Mouse (Mus musculus): ENCODE measurements at regions not wholly inside any gene's neighbourhood (a gene's known extent, or its start where the extent isn't known, plus 50 kb on each side); places are given as distances from the start of the nearest gene placed in this dataset.

DNA sequence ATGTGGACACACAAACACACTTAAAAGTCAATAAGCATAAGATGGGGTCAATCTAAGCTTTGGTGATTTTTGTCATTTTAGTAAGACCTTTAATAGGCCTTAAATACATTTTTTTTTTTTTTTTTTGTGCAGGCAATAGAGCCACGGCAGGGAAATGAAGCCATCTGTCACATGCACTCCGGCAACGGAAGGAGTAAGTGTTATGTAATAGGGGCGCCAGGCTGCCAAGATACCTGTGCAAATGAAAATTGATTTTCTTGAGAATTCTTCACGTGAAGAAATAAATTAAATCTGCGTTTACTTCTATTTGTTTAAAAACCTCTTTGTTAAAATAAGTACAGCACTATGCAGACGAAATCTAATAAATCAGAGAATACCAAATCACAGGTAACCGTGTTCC is 54.6 kb upstream of the Card11 start:
- Histone ChIP-seq H3K4me3 (ENCODE audit: inconsistent target) (no peak overlapping the region), H3K79me2 (ENCODE audit: inconsistent target) (no peaks in the 10 kb centered on the region), H3K27ac (peak overlapping the region; percentile 95), H3K36me3 (ENCODE audit: inconsistent target) (no peaks in the 10 kb centered on the region)
- WGBS (ENCODE audit: missing documents) = 41% methylated on average over 8 of the region's 8 CpGs

DNA sequence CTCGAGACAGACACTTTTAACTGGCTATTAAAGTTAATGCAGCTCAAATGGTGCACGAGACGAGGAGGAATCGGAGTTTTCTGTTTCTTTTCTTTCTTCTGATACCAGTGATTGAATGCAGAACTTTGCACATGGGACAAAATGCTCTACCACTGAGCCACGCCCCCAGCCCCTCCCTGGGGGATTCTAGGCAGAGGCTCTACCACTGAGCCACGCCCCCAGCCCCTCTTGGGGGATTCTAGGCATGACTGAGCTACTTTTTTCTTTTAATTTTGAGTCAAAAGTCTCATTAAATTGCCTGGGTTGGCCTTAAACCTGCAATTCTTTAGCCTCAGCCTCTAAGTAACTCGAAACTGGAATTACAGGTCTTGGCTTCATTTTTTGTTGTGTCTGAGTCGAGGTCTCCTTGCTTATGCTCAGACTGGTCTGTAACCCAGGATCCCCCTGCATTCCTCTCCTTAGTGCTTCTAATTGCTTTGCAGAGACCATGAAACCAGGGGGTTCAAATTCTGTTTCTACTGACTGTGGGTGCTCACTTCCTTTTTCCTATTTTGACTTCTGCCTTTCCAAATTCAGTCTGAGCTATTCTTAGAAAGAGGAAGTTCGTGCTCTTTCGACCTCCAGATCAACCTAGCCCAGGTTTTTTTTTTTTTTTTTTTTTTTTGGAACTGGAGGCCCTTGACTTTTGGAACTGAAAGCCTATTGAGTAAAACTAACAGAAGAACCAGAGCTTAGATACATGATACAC is 55.4 kb upstream of the Card11 start:
- WGBS (ENCODE audit: missing documents) = 24% methylated on average over 10 of the region's 10 CpGs
- H3K4me3 ChIP-seq (ENCODE audit: inconsistent target) = no peak overlapping the region
- H3K27ac ChIP-seq = peak overlapping the region; percentile 95

DNA sequence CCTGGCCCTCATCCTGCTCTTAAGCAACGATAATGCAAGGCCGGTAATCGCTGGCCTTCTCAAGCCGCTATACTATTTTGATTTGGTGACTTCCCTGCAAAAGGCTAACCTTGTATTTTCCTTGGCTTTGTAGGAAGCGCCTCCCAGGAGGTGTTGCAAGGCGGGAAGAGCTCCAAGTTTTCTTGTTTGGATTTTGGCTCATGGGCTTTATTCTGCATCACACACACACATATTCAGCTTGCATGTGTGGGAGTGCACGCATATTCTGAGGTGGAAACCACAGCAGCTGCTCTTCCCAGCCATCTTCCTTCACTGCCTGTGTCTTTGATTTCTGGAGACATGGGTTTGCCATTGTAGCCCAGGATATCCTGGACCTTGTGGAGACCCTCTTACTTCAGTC is 57.8 kb upstream of the Card11 start:
- Histone ChIP-seq H3K79me2 (ENCODE audit: inconsistent target) (no peaks in the 10 kb centered on the region), H3K36me3 (ENCODE audit: inconsistent target) (no peaks in the 10 kb centered on the region), H3K4me3 (ENCODE audit: inconsistent target) (no peak overlapping the region), H3K27ac (no peak overlapping the region)
- WGBS (ENCODE audit: missing documents) = 65% methylated on average over 6 of the region's 7 CpGs

More for the DNA sequence above, 55.4 kb upstream of the Card11 start:
- Histone ChIP-seq H3K36me3 (ENCODE audit: inconsistent target) (no peaks in the 10 kb centered on the region), H3K79me2 (ENCODE audit: inconsistent target) (no peaks in the 10 kb centered on the region)

DNA sequence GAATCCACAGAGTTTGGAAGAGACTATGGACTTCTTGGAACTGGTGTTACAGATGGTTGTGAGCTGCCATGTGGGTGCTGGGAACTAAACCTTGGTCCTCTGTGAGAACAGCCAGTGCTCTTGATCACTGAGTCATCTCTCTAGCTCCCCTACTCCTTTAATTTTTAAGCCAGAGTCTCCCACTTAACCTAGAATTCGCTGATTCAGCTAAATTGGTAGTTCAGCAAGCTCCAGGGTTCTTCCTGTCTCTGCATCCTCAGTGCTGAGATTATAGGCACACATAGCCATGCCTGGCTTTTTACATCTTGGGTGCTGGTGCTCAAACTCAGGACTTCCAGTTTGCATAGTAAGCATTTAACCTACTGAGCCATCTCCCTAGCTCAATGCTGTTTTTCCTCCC is 58.5 kb upstream of the Card11 start:
- Histone ChIP-seq H3K79me2 (ENCODE audit: inconsistent target) (no peaks in the 10 kb centered on the region), H3K27ac (no peak overlapping the region), H3K4me3 (ENCODE audit: inconsistent target) (no peak overlapping the region), H3K36me3 (ENCODE audit: inconsistent target) (no peaks in the 10 kb centered on the region)
- WGBS (ENCODE audit: missing documents) = 75% methylated on average over 1 of the region's 1 CpGs

DNA sequence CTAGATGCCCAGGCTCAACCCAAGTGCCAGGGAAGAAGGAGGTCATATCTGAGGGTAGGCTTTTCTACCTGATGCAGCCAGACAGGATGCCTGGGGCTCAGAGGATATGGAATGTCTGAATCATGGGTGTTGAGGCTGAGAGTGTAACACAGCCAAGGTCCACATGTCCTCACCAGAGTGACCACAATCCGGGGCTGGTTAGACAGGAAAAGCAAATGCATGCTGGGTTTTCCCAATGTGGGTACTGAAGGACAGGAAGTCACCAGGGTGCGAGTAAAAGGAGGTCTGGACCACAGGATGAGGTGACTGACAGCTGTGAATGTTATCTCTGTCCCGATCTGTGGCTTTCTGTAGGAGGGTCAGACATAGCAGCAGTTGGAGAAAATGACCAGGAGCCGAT is 61.8 kb upstream of the Card11 start:
- Histone ChIP-seq H3K4me3 (ENCODE audit: inconsistent target) (no peak overlapping the region), H3K27ac (no peak overlapping the region), H3K36me3 (ENCODE audit: inconsistent target) (no peaks in the 10 kb centered on the region), H3K79me2 (ENCODE audit: inconsistent target) (no peaks in the 10 kb centered on the region)
- 17% methylated on average over 4 of the region's 4 CpGs for WGBS (ENCODE audit: missing documents)

DNA sequence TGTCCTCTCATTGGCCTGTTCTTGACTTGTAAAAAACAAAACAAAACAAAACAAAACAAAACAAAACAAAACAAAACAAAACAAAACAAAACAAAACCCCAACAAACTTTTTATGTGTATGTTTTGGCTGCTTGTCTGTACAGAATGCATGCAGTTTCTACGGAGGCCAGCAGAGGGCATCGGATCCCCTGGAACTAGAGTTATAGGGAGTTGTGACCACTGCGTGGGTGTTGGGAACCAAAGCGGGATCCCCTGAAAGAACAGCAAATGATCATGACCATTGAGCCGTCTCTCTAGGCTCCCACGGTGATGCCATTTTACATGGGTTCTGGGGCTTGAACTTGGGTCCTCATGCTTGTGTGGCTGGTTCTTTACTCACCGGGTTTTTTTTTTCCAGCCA is 67.2 kb upstream of the Card11 start:
- Histone ChIP-seq H3K79me2 (ENCODE audit: inconsistent target) (no peaks in the 10 kb centered on the region), H3K4me3 (ENCODE audit: inconsistent target) (no peak overlapping the region), H3K27ac (no peak overlapping the region), H3K36me3 (ENCODE audit: inconsistent target) (no peaks in the 10 kb centered on the region)
- WGBS (ENCODE audit: missing documents) = 94% methylated on average over 7 of the region's 7 CpGs

DNA sequence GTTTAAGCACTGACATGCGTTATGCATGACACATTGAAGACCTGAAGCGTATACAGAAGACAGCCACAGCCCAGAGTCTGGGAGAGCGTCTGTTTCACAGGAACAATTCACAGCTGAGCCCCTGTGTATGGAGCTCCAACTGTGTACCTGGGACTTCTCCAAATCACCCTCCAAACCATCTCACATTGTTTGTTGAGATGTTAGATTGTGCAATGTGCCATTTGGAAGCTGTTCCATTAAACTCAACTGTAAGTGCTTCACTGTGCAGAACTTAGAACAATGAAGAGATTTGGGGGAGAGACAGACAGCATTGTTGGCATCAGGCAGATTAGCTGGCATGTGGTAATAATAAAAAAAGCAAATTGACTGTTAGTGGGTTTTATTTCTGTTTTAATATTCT is 74.1 kb upstream of the Card11 start:
- Histone ChIP-seq H3K79me2 (ENCODE audit: inconsistent target) (no peaks in the 10 kb centered on the region), H3K4me3 (ENCODE audit: inconsistent target) (no peak overlapping the region), H3K27ac (no peak overlapping the region), H3K36me3 (ENCODE audit: inconsistent target) (no peaks in the 10 kb centered on the region)
- WGBS (ENCODE audit: missing documents) = 94% methylated on average over 3 of the region's 3 CpGs

DNA sequence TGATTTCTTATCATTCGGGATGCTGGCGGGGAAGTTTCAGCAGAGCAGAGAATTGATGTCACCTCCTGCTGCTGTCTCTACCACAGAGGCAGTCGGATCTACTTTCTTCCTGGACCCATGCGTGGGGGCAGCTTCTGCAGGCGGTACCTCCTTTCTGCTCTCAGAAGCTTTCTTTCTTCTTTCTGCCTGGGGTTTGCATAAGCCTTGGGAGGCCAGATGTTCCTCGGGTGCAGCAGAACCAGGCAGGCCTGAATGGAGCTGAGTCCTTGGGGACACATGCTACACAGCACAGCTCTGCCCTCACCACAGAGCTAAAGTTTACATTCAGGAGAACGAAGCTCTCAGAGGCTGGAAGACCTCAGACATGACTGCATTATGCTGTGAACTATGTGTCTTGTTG is 75.8 kb upstream of the Card11 start:
- no peak overlapping the region for H3K27ac ChIP-seq
- H3K4me3 ChIP-seq (ENCODE audit: inconsistent target) = no peak overlapping the region
- 90% methylated on average over 7 of the region's 7 CpGs for WGBS (ENCODE audit: missing documents)
- no peaks in the 10 kb centered on the region for H3K79me2 ChIP-seq (ENCODE audit: inconsistent target)
- no peaks in the 10 kb centered on the region for H3K36me3 ChIP-seq (ENCODE audit: inconsistent target)

DNA sequence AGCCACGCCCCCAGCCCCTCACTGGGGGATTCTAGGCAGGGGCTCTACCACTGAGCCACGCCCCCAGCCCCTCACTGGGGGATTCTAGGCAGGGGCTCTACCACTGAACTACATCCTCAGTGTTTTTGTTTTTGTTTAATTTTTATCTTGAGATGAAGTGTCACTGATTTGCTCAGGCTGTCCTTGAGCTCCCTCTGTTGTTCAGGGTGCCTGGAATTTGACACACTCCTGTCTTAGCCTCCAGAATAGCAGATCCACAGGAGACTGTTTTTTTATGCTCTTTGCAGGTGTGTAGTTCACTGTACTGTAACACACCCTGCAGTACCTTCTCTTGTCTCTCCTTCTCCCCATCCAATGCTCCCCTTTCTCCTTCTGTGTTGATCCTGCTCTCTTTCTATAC is 76.6 kb upstream of the Card11 start:
- no peaks in the 10 kb centered on the region for H3K79me2 ChIP-seq (ENCODE audit: inconsistent target)
- no peak overlapping the region for H3K4me3 ChIP-seq (ENCODE audit: inconsistent target)
- no peaks in the 10 kb centered on the region for H3K36me3 ChIP-seq (ENCODE audit: inconsistent target)
- 80% methylated on average over 1 of the region's 2 CpGs for WGBS (ENCODE audit: missing documents)
- no peak overlapping the region for H3K27ac ChIP-seq

DNA sequence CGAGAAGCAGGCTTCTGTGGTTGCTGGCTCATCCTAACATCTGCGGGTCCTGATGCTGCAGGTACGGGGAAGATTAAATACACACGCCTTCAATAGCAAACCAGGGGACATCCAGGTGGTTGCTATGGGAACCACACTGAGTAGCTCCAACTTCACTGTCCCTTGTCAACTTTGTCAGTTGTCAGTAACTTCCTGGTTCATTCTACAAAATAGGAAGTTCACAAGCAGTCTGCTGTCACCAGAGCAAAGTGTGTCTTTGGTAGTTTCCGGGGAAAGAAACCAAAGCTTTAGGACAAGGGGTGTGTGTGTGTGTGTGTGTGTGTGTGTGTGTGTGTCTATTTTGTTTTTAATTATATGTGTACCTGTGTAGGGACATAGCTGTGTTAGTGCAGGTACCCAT is 80.5 kb upstream of the Card11 start:
- H3K4me3 ChIP-seq (ENCODE audit: inconsistent target) = no peak overlapping the region
- WGBS (ENCODE audit: missing documents) = 33% methylated on average over 5 of the region's 5 CpGs
- no peaks in the 10 kb centered on the region for H3K36me3 ChIP-seq (ENCODE audit: inconsistent target)
- peak overlapping the region; percentile 78 for H3K27ac ChIP-seq
- no peaks in the 10 kb centered on the region for H3K79me2 ChIP-seq (ENCODE audit: inconsistent target)

DNA sequence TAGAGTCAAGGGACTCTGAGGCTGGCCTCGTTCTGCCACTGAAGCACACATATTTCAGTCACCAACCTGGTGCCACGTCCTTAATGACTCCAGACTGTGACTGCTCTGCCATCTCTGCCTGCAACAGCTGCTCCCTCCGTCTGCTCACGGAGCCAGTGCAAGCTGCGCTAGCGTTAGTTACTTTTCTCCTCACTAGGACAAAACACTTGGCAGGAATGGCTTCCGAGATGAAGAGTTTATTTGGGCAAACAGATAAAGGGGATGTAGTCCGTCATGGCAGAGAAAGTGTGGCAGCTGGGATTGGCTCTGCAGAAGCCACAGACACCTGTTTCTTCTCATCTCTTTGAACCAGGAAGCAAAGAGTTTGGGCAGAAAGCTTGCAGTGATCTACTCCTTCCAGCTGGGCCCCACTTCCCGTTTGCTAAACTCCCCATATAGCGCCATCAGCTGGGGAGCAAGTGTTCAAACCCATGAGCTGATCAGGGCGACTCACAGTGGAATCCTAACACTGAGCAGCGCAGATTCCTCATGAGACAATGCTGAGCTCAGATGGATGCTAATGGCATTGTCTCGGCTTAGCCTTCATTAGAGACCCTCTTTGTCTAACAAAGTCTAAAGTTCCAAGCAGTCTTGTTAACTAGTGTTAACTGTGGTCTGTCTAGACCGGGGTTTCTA is 83.8 kb upstream of the Card11 start:
- Histone ChIP-seq H3K36me3 (ENCODE audit: inconsistent target) (no peaks in the 10 kb centered on the region), H3K4me3 (ENCODE audit: inconsistent target) (no peak overlapping the region), H3K79me2 (ENCODE audit: inconsistent target) (no peaks in the 10 kb centered on the region), H3K27ac (peak overlapping the region; percentile 46)
- WGBS (ENCODE audit: missing documents) = 73% methylated on average over 14 of the region's 14 CpGs

DNA sequence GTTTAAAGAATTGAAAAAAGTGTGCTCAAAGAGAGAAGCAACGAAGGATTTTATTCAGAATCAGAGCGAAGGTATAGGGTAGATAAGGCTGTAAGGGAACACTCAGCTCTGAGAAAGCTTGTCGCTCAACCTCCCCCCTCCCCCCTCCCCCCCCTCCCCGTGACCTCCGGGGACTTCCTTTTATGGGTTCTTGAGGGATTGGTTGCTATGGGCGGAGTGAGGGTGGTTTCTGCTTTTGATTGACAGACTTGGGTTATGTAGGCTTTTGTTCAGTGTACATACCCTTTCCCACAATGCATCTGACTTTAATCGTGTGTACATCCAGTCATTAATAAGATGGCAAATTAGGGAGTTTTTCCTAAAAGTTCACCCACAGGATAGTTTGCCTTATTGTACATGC is 84.4 kb upstream of the Card11 start:
- Histone ChIP-seq H3K27ac (peak overlapping the region; percentile 46), H3K4me3 (ENCODE audit: inconsistent target) (no peak overlapping the region), H3K79me2 (ENCODE audit: inconsistent target) (no peaks in the 10 kb centered on the region), H3K36me3 (ENCODE audit: inconsistent target) (no peaks in the 10 kb centered on the region)
- 7% methylated on average over 6 of the region's 7 CpGs for WGBS (ENCODE audit: missing documents)

DNA sequence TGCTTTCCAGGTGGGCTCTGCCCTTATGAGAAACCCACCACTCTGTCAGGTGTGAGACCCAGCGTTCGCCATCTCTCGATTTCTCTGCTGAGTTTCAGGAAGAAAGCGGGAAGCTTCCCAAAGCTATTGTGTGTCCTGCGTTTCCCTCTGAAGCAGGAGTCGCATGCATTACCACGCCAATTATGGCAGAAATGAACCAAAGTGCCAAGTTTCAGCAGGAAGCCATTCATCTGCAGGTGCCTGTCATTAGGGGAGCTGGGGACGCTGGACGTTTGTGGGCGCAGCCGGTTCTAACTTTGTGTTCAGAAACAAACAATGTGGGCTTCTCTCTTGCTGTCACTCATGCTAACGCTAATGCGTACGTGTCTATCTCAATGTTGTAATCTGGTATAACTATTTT is 91.3 kb upstream of the Card11 start:
- 23% methylated on average over 14 of the region's 14 CpGs for WGBS (ENCODE audit: missing documents)
- Histone ChIP-seq H3K4me3 (ENCODE audit: inconsistent target) (no peak overlapping the region), H3K36me3 (ENCODE audit: inconsistent target) (no peaks in the 10 kb centered on the region), H3K27ac (no peak overlapping the region), H3K79me2 (ENCODE audit: inconsistent target) (no peaks in the 10 kb centered on the region)

DNA sequence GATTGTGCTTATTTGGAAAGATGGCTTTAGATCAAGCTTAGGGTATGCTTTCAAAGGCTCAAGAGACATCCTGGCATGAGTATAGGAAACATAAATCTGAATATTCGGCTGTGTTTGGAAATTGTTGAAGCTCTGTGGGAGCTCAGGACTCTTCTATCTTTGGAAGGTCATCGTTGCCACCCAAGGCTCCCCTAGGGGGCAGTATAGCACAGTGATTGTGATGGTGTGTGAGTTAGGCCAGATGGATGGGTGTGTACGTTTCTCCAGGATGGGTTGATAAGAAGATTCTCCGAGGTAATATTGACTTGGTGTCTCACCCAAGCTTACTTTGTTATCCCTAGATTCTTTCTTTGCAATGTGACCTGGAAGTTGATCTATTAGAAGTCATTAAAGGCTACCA is 93.3 kb upstream of the Card11 start:
- H3K79me2 ChIP-seq (ENCODE audit: inconsistent target) = no peaks in the 10 kb centered on the region
- H3K4me3 ChIP-seq (ENCODE audit: inconsistent target) = no peak overlapping the region
- WGBS (ENCODE audit: missing documents) = 32% methylated on average over 4 of the region's 4 CpGs
- no peak overlapping the region for H3K27ac ChIP-seq
- H3K36me3 ChIP-seq (ENCODE audit: inconsistent target) = no peaks in the 10 kb centered on the region

DNA sequence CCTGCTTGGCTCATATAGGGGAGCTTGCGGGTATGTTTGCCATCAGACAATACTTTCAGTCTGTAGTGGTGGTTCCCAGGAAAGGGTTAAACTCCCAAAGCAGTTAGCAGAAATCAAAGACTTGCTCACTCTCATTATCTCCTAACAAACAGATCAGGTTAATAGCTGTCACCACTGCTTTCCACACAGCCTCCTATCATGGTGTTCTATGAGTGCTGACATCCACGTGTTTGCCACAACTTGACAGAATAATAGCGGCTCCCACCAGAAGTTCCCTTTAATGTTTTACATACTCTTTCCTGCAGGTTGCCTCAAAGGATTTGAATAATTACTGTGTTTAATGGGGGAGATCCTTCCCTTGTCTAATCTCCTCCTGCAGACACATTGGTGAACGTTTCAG is 97.5 kb upstream of the Card11 start:
- no peaks in the 10 kb centered on the region for H3K79me2 ChIP-seq (ENCODE audit: inconsistent target)
- H3K36me3 ChIP-seq (ENCODE audit: inconsistent target) = no peaks in the 10 kb centered on the region
- no peak overlapping the region for H3K4me3 ChIP-seq (ENCODE audit: inconsistent target)
- 58% methylated on average over 4 of the region's 4 CpGs for WGBS (ENCODE audit: missing documents)
- H3K27ac ChIP-seq = no peak overlapping the region

DNA sequence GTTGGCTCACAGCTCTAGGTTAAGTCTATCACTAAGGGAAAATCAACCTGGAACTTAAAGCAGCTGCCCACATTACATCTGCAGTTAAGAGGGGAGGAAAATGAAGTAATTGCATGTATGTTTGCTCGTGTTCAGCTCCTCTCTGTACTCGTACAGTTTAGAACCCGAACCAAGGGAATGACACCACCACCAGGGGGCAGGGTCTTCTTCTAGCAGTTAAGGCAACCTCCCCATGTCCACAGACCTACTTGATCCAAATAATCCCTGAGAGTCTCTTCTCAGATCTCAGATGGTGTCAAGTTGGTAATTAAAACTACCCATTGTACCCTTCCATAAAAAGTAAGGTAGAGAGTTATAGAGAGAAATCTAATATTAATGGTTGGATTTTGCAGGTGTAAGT is 111.3 kb upstream of the Card11 start:
- Histone ChIP-seq H3K27ac (no peak overlapping the region), H3K4me3 (ENCODE audit: inconsistent target) (no peak overlapping the region), H3K36me3 (ENCODE audit: inconsistent target) (no peaks in the 10 kb centered on the region), H3K79me2 (ENCODE audit: inconsistent target) (no peaks in the 10 kb centered on the region)
- WGBS (ENCODE audit: missing documents) = 95% methylated on average over 3 of the region's 3 CpGs
